Mouse (Mus musculus) embryo, embryonic 10 days (tissue): ENCODE measurements around the gene Fbxl3.
A peak's percentile ranks its signal among the peaks of the same experiment; 100 is the strongest.

Experiments used
- DNase-seq: peaks from one replicate; pipeline ENCODE4 v3.0.0-alpha.2; 2015; ENCODE audit warnings: low spot score

The Fbxl3 gene

GRCm38 (mm10) chr14:103099238-103099933 is at the start of gene Fbxl3:
TSS of gene Fbxl3 (minus strand) at chr14:103099566.
- DNase-seq, result peak; percentile 90

GRCm38 (mm10) chr14:103131991-103132390 is 32.6 kb upstream of the Fbxl3 start:
- peak; percentile 54 for DNase-seq

GRCm38 (mm10) chr14:103125756-103126155 is 26.4 kb upstream of the Fbxl3 start:
- no peak for DNase-seq

GRCm38 (mm10) chr14:103114994-103115670 is 15.8 kb upstream of the Fbxl3 start:
- DNase-seq, result no peak

GRCm38 (mm10) chr14:103112606-103113363 is 13.4 kb upstream of the Fbxl3 start:
- DNase-seq, result no peak

- no peak for DNase-seq
Measured at GRCm38 (mm10) chr14:103109971-103110370, 10.6 kb upstream of the Fbxl3 start.

GRCm38 (mm10) chr14:103106301-103106700 is 6.9 kb upstream of the Fbxl3 start:
- DNase-seq, result no peak

- DNase-seq, result no peak
Measured at GRCm38 (mm10) chr14:103102731-103103335, 3.5 kb upstream of the Fbxl3 start.

- DNase-seq, result no peak
Measured at GRCm38 (mm10) chr14:103102246-103102645, 2.9 kb upstream of the Fbxl3 start.

- DNase-seq, result no peak
Measured at GRCm38 (mm10) chr14:103101171-103101570, 1.8 kb upstream of the Fbxl3 start.

GRCm38 (mm10) chr14:103100296-103100695 is 930 bp upstream of the Fbxl3 start:
- DNase-seq, result no peak

GRCm38 (mm10) chr14:103098587-103099235 is 655 bp downstream of the Fbxl3 start:
- DNase-seq, result peak; percentile 85

GRCm38 (mm10) chr14:103098213-103098586 is 1.2 kb downstream of the Fbxl3 start:
- no peak for DNase-seq

- DNase-seq, result no peak
Measured at GRCm38 (mm10) chr14:103096621-103097020, 2.7 kb downstream of the Fbxl3 start.

GRCm38 (mm10) chr14:103095826-103096225 is 3.5 kb downstream of the Fbxl3 start:
- no peak for DNase-seq

- no peak for DNase-seq
Measured at GRCm38 (mm10) chr14:103095036-103095435, 4.3 kb downstream of the Fbxl3 start.

GRCm38 (mm10) chr14:103093670-103094069 is 5.7 kb downstream of the Fbxl3 start:
- no peak for DNase-seq

GRCm38 (mm10) chr14:103093236-103093635 is 6.1 kb downstream of the Fbxl3 start:
- DNase-seq, result no peak

- peak; percentile 74 for DNase-seq
Measured at GRCm38 (mm10) chr14:103088624-103089023, 10.7 kb downstream of the Fbxl3 start.

- DNase-seq, result no peak
Measured at GRCm38 (mm10) chr14:103087846-103088245, 11.5 kb downstream of the Fbxl3 start.

- DNase-seq, result no peak
Measured at GRCm38 (mm10) chr14:103086671-103087324, 12.6 kb downstream of the Fbxl3 start.
